Mouse (Mus musculus): ENCODE data around the gene 4430402I18Rik.

DNA sequence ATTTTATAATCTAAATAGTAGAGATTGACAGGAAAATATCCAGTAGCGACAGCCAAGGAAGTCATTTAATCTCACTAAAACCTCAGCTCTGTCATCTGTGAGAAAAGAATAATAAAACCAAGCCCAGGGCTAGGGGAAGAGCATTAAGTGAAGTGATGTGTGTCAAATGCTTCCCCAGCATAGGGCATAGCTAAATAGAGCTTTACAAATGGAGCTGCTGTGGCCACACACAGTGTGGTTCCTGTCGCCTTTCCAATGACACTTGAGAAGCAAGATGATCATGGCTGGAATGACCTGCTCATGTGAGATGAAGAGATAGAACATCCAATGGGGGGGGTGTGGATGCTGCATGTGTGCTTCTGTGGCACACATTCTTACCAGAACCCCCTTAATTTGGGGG is 65.5 kb downstream of the 4430402I18Rik start:
- TF ChIP-seq CTCF (IDR thresholded peaks at IDR 0.05; ENCODE audit: extremely low read depth, insufficient read depth, low read length) = no peak
- TF ChIP-seq POLR2A (IDR thresholded peaks at IDR 0.05; ENCODE audit: extremely low read depth, insufficient read depth, low read length) = no peak
